Mouse (Mus musculus) hindbrain, embryonic 12.5 days (tissue): Measurements from ENCODE around the gene Nrk. TPM values are rescaled to one million over a fixed set of nuclear protein-coding genes. Genes with fewer than 3 reads are reported as not detected.
A peak's percentile ranks its signal among the peaks of the same experiment; 100 is the strongest.

Source experiments
- ATAC-seq: fragments of 200-750 bp; cut with Nextera tagmentation; 2 replicates; pipeline ENCODE4 v1.8.0; 2017; ENCODE audit warnings: moderate TSS enrichment; ENCODE audit not compliant: low FRiP score
- H3K27ac ChIP-seq: fragments of 300-500 bp; sonication (generic); 2 replicates; pipeline ENCODE4 v1.5.1; 2016; ENCODE audit warnings: mild to moderate bottlenecking
- H3K27me3 ChIP-seq: fragments of 300-500 bp; sonication (generic); 2 replicates; pipeline ENCODE4 v1.6.1; 2016; ENCODE audit warnings: mild to moderate bottlenecking
- H3K36me3 ChIP-seq: fragments of 300-500 bp; sonication (generic); 2 replicates; pipeline ENCODE4 v1.6.1; 2016; ENCODE audit warnings: mild to moderate bottlenecking
- H3K4me1 ChIP-seq: fragments of 300-500 bp; sonication (generic); 2 replicates; pipeline ENCODE4 v1.6.1; 2016
- H3K4me2 ChIP-seq: fragments of 300-500 bp; sonication (generic); replicated peaks from 2 replicates; pipeline ENCODE4 v1.6.1; 2016; ENCODE audit warnings: mild to moderate bottlenecking
- H3K4me3 ChIP-seq: fragments of 300-500 bp; sonication (generic); 2 replicates; pipeline ENCODE4 v1.5.1; 2016; ENCODE audit warnings: mild to moderate bottlenecking
- H3K9ac ChIP-seq: fragments of 300-500 bp; sonication (generic); 2 replicates; pipeline ENCODE4 v1.6.1; 2016; ENCODE audit warnings: mild to moderate bottlenecking, moderate library complexity
- H3K9me3 ChIP-seq: fragments of 300-500 bp; sonication (generic); replicated peaks from 2 replicates; pipeline ENCODE4 v1.6.1; 2016; ENCODE audit warnings: mild to moderate bottlenecking
- WGBS: fragments of 180-500 bp; shearing (Covaris S2); methylation state at CpG from one replicate; pipeline ENCODE4 v1.1.7; 2016; 5-methylcytosine and 5-hydroxymethylcytosine counted together
- polyA plus RNA-seq: library from polyadenylated mRNA; unstranded; fragments of >200 nt; fragmentation: Nextera tagmentation; extraction: Ambion mirVana; gene quantifications from 2 replicates; pipeline ENCODE4 v1.2.1, GENCODE M21; 2016

The Nrk gene
- 6.3 and 13.1 TPM in 2 replicates for polyA plus RNA-seq

DNA sequence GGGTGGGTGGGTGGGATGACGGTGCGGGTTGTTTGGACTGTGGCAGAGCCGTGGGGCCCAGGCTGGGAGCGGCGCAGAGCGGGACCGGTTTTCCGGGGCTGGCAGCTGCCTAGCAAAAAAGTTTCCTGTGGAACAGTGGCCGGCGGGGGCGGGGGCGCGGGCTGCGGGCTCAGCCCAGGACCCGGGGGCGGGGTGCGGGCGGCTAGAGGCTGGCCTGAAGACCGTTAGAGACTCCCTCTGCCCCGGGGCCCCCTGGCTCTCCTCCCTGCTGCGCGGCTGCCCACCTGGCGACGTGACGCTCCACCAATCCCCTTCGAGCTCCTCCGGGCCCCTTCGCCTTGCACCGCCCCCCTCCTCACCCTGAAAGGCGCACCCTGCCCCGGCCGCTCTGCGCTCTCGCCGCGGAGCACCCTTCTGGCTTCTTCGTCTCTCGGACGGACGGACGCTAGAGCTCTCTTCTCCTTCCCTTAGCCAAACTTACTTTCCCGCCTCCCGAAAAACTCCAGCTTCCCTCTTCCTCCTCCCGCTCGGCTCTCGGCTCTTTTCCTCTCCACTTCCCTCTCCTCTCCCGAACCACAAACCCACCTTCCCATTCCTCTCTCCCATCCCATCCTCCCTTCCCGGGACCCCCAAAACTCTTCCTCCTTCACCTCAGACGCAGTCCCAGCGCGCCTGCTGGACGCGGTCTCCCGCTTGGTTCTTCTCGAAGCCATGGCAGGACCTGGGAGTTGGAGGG lies at the start of gene Nrk:
Nrk (plus strand) TSS at position 390 of the 736 bp plus-strand sequence.
- no peak within 1 kb of the TSS for H3K27ac ChIP-seq
- no peaks in the 10 kb centered on the region for H3K9me3 ChIP-seq
- no peaks in the 10 kb centered on the region for H3K36me3 ChIP-seq
- H3K4me3 ChIP-seq, result peak within 1 kb of the TSS; percentile 41
- ATAC-seq, result peak; percentile 63; the same call in 1 of the 2 replicates
- H3K9ac ChIP-seq, result 0 out of 2 replicates have a peak within 1 kb of the TSS, but pooled peaks have one; percentile 18
- no peaks in the 10 kb centered on the region for H3K4me1 ChIP-seq
- H3K27me3 ChIP-seq, result peaks cover 41% of the 10 kb centered on the region
- H3K4me2 ChIP-seq, result peak within 1 kb of the TSS; percentile 77
- WGBS, result 24% methylated on average over 43 of the region's 55 CpGs

GRCm38 (mm10) chrX:138913366-138913765 lies 864 bp upstream of the Nrk start:
- ATAC-seq, result no peak
- Histone ChIP-seq H3K9ac (no peak overlapping the region), H3K4me2 (peak overlapping the region; percentile 77), H3K27ac (no peak overlapping the region), H3K4me1 (no peaks in the 10 kb centered on the region), H3K9me3 (no peaks in the 10 kb centered on the region), H3K27me3 (peaks cover 42% of the 10 kb centered on the region), H3K4me3 (peak overlapping the region; percentile 41), H3K36me3 (no peaks in the 10 kb centered on the region)
- 24% methylated on average over 8 of the region's 8 CpGs for WGBS

DNA sequence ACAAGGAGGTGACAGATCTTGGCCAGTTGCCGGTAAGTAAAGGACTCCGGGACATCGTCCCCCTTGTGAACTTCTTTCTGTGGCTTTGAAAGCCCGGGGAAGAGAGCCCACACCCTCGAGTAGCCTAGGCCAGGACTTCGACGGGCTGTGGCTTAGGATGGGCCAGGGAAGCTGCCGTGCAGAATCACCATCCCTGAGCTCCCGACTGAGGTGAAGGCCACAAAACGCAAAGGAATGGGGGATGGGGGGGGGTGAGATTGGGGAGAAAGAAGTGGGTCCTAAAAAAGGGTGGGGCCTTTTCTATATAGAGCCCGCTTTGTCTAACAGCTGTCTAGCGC lies 516 bp downstream of the Nrk start:
- Histone ChIP-seq H3K4me3 (peak overlapping the region; percentile 41), H3K4me1 (no peaks in the 10 kb centered on the region), H3K9me3 (no peaks in the 10 kb centered on the region), H3K4me2 (peak overlapping the region; percentile 77), H3K27me3 (peaks cover 41% of the 10 kb centered on the region), H3K9ac (no peak overlapping the region), H3K36me3 (no peaks in the 10 kb centered on the region), H3K27ac (no peak overlapping the region)
- ATAC-seq, result 0 out of 2 replicates have a peak, but pooled peaks have one; percentile 6
- WGBS, result 37% methylated on average over 12 of the region's 12 CpGs

DNA sequence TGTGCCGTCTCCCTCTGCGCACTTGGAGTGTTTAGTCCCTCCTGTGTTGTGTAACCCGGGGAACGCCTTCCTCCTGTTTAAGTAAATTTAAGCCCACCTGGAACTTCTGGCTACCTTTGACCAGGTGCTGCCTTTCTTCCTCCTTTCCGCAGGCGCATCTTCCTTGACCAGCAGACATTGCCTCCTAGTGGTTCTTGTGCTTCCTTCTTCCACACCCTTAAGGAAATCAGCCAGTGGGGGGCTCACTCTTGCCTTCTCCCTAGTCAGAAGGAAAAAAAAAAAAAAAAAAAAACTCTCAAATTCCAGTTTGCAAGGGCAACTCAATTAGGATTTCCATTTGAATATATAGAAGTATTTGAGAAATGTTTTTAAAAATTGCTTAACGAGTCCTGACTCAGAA lies 4.8 kb downstream of the Nrk start:
- Histone ChIP-seq H3K4me1 (no peaks in the 10 kb centered on the region), H3K9ac (no peak overlapping the region), H3K27me3 (peaks cover 16% of the 10 kb centered on the region), H3K36me3 (no peaks in the 10 kb centered on the region), H3K4me2 (no peak overlapping the region), H3K9me3 (no peaks in the 10 kb centered on the region), H3K27ac (no peak overlapping the region), H3K4me3 (no peak overlapping the region)
- no peak for ATAC-seq
- WGBS, result 62% methylated on average over 7 of the region's 7 CpGs

DNA sequence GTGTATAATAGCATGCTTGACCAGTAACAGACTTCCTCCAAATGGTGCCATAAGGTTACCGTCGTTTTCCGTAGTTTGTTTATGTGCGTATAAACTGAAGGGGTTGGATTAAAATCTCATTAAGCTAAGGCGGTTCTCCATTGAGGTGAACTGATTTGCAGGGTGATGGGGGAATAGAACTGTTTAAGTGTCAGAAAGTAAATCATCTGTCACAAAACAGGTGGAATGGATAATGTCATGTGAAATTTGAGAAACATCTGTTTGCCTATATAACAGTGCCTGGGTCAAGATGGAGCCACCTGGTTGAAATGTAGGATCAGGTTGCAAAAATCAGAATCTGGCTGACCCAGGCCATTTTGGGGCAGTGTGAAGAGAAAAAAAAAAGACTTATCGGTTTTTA lies 29.7 kb downstream of the Nrk start:
- no peak for ATAC-seq
- WGBS, result 89% methylated on average over 6 of the region's 6 CpGs
- no peak overlapping the region for H3K4me2 ChIP-seq
- no peaks in the 10 kb centered on the region for H3K4me1 ChIP-seq
- H3K27ac ChIP-seq, result no peak overlapping the region
- H3K27me3 ChIP-seq, result 0 out of 2 replicates have a peak, but pooled peaks cover 2% of the 10 kb centered on the region
- no peaks in the 10 kb centered on the region for H3K36me3 ChIP-seq
- no peak overlapping the region for H3K4me3 ChIP-seq
- H3K9me3 ChIP-seq, result no peaks in the 10 kb centered on the region
- no peak overlapping the region for H3K9ac ChIP-seq

DNA sequence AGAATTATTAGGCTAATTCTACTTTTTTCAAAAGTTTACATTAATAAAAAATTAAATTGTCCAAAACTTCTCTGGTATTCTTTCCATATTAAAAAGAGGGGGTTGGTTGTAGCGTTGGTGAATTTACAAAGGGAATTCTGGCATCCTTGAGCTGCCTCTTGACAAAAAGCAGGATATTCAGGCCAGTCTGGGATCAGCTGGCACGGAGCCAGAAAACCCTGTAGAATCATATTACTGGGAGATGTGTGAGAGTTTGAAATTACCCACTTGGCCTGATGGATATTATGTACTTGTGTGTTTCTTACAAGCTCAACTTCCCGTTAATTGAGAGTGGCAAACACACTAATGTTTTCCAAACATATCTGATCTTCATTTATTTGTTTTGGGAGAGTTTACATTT lies 46.5 kb downstream of the Nrk start:
- no peaks in the 10 kb centered on the region for H3K27me3 ChIP-seq
- H3K27ac ChIP-seq, result no peak overlapping the region
- no peaks in the 10 kb centered on the region for H3K4me1 ChIP-seq
- ATAC-seq, result no peak
- WGBS, result 51% methylated on average over 3 of the region's 3 CpGs
- no peaks in the 10 kb centered on the region for H3K36me3 ChIP-seq
- H3K9ac ChIP-seq, result no peak overlapping the region
- no peaks in the 10 kb centered on the region for H3K9me3 ChIP-seq
- no peak overlapping the region for H3K4me3 ChIP-seq
- H3K4me2 ChIP-seq, result no peak overlapping the region

DNA sequence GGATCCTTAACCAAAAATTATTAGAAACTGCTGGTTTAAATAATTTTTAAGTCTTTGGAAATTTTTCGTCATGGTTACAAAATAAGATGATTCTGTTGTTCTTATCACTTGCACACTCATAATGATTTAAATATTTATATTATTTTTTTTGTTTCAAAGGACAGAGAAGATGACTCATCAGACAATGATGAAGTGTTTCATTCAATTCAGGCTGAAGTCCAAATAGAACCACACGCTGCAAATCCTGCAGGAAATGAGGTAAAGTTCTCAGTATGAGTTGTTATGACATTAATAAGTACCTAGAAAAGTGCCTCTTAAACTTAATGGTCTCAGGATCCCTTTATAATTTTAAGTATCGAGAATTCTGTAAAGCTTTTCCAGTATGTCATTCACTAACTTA lies 64.3 kb downstream of the Nrk start:
- Histone ChIP-seq H3K27me3 (peaks cover 4% of the 10 kb centered on the region), H3K36me3 (no peaks in the 10 kb centered on the region), H3K4me2 (no peak overlapping the region), H3K4me1 (no peaks in the 10 kb centered on the region), H3K9ac (no peak overlapping the region), H3K9me3 (no peaks in the 10 kb centered on the region), H3K4me3 (no peak overlapping the region), H3K27ac (no peak overlapping the region)
- ATAC-seq, result no peak
- WGBS, result 76% methylated on average over 3 of the region's 3 CpGs

DNA sequence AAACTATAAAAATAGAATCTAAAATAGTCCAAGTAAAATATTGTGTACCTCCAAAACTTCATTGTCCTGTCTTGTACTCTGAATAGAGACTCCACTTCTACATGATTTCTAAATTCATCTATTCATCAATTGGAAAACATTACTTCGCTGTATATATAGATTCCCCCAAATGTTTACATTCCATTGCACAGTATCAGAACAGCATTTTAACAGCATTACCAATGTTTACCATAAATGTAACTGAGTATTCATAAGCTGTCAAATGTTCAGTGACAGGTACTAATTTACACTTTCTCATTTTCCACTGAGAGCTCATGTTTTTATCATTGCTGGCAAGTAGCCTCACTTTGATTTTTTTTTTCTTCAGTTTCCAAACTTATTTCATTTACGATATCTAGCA lies 65.0 kb downstream of the Nrk start:
- no peak overlapping the region for H3K27ac ChIP-seq
- WGBS, result 92% methylated on average over 2 of the region's 2 CpGs

DNA sequence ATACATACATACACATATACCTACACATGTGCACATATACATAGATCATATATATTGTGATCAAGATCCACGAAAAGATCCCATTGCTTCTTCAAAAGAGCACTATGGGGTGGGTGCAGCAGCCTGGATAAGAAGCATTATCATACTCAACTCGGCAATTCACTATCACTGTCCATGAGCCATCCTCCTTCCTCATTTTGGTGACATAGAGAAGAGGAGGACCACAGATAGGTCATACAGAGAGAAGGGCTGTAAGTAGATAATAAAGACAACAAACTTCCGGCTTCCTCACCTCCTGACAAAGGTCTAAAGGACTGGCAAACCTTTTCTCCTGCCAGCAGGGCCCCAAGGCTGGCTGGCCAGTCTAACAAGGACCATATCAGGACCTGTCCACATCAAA lies 100.3 kb downstream of the Nrk start:
- ATAC-seq, result no peak
- no peaks in the 10 kb centered on the region; the same call in 1 of the 2 replicates for H3K27me3 ChIP-seq
- 58% methylated on average over 3 of the region's 3 CpGs for WGBS
- H3K4me3 ChIP-seq, result no peak overlapping the region
- H3K9me3 ChIP-seq, result no peaks in the 10 kb centered on the region
- no peaks in the 10 kb centered on the region for H3K4me1 ChIP-seq
- no peak overlapping the region for H3K27ac ChIP-seq
- H3K9ac ChIP-seq, result no peak overlapping the region
- no peaks in the 10 kb centered on the region for H3K36me3 ChIP-seq
- H3K4me2 ChIP-seq, result no peak overlapping the region

More for the DNA sequence above, 65.0 kb downstream of the Nrk start:
- Histone ChIP-seq H3K4me3 (no peak overlapping the region), H3K27me3 (peaks cover 4% of the 10 kb centered on the region), H3K9ac (no peak overlapping the region), H3K4me1 (no peaks in the 10 kb centered on the region), H3K9me3 (no peaks in the 10 kb centered on the region), H3K4me2 (no peak overlapping the region), H3K36me3 (no peaks in the 10 kb centered on the region)
- no peak for ATAC-seq

DNA sequence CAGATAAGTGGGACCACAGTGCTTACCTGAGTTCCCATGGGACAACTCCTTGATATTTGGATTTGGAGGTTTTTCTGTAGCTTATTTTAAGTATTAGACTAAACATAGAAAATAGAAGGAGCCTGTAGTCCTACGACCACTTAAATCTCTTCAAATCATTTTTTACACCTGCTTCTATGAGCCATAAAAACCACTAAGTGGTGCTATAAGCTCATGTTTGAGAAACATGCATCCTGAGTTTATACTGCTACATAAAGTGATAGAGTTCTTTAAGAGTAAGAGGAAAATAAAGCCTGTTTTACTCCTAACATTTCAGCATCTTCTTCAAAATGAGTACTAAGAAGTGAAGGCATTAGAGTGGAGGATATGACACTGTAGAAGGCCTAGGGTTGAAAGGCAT lies 102.3 kb downstream of the Nrk start:
- Histone ChIP-seq H3K27ac (no peak overlapping the region), H3K9ac (no peak overlapping the region), H3K27me3 (no peaks in the 10 kb centered on the region; the same call in 1 of the 2 replicates), H3K4me2 (no peak overlapping the region), H3K36me3 (no peaks in the 10 kb centered on the region), H3K4me1 (no peaks in the 10 kb centered on the region), H3K4me3 (no peak overlapping the region), H3K9me3 (no peaks in the 10 kb centered on the region)
- ATAC-seq, result no peak
- WGBS, result 71% methylated on average over 1 of the region's 1 CpGs

- no peak overlapping the region for H3K9ac ChIP-seq
- no peak overlapping the region for H3K27ac ChIP-seq
- no peak overlapping the region for H3K4me2 ChIP-seq
- H3K27me3 ChIP-seq, result peaks cover 3% of the 10 kb centered on the region; the same call in 1 of the 2 replicates
- no peaks in the 10 kb centered on the region for H3K9me3 ChIP-seq
- ATAC-seq, result no peak
- 72% methylated on average over 3 of the region's 3 CpGs for WGBS
- H3K4me3 ChIP-seq, result no peak overlapping the region
- H3K36me3 ChIP-seq, result no peaks in the 10 kb centered on the region
- H3K4me1 ChIP-seq, result no peaks in the 10 kb centered on the region
These were observed 112.4 kb downstream of the Nrk start for GRCm38 (mm10) chrX:139026532-139027097.

GRCm38 (mm10) chrX:139027296-139027695 lies 113.1 kb downstream of the Nrk start:
- no peak for ATAC-seq
- H3K4me3 ChIP-seq, result no peak overlapping the region
- no peaks in the 10 kb centered on the region for H3K9me3 ChIP-seq
- H3K9ac ChIP-seq, result no peak overlapping the region
- H3K4me1 ChIP-seq, result no peaks in the 10 kb centered on the region
- 73% methylated on average over 5 of the region's 5 CpGs for WGBS
- H3K4me2 ChIP-seq, result no peak overlapping the region
- peaks cover 3% of the 10 kb centered on the region; the same call in 1 of the 2 replicates for H3K27me3 ChIP-seq
- H3K36me3 ChIP-seq, result no peaks in the 10 kb centered on the region
- H3K27ac ChIP-seq, result no peak overlapping the region

DNA sequence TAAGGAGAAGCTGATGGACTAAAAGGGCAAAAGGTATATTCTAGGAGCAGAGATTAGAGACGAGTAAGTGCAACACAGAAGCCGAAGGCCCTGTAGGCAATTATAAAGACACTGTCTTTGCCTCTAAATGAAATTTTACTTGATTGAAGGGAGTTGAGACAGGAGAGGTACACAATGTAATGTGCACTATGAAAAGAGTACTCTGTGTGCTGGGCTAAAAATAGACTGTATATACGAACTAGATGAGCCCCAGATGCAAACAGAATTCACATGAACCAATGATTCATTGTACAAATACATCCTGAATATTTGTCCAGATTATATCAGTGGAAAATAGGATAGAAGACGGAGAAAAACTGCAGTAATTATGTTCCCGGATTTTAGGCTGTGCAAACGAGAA lies 113.7 kb downstream of the Nrk start:
- no peak for ATAC-seq
- H3K4me1 ChIP-seq, result no peaks in the 10 kb centered on the region
- H3K9ac ChIP-seq, result no peak overlapping the region
- peaks cover 3% of the 10 kb centered on the region; the same call in 1 of the 2 replicates for H3K27me3 ChIP-seq
- no peaks in the 10 kb centered on the region for H3K9me3 ChIP-seq
- no peak overlapping the region for H3K4me2 ChIP-seq
- no peaks in the 10 kb centered on the region for H3K36me3 ChIP-seq
- H3K27ac ChIP-seq, result no peak overlapping the region
- WGBS, result 79% methylated on average over 6 of the region's 6 CpGs
- no peak overlapping the region for H3K4me3 ChIP-seq
